Mouse (Mus musculus) erythroblast, adult 5-6 weeks (primary cell): ENCODE data around the gene Aldh1l1. TPM values are rescaled to one million over a fixed set of nuclear protein-coding genes. Genes with fewer than 3 reads are reported as not detected.
A peak's percentile ranks its signal among the peaks of the same experiment; 100 is the strongest.

Experiments
- ATAC-seq: replicated peaks from 2 replicates; pipeline ENCODE4 v1.8.0; 2016; ENCODE audit warnings: moderate number of reproducible peaks, mild to moderate bottlenecking, moderate TSS enrichment, inconsistent platforms; ENCODE audit not compliant: poor library complexity, low FRiP score, severe bottlenecking
- total RNA-seq, 2 experiments: library from RNA; stranded (forward) in 1 of 2; stranded (reverse) in 1 of 2; fragments of 150-400 nt in 1 of 2; fragments of 200-764, 138-1000 nt in 1 of 2; gene quantifications; 2 replicates each; pipeline versions ENCODE4 v1.2.3 to v1.2.4; 2015 to 2017; ENCODE audit warnings: low replicate concordance in 2 of 2

Gene Aldh1l1
- total RNA-seq, 2 experiments from 2014 or later, result 1.2 TPM; not detected in 1

GRCm38 (mm10) chr6:90539271-90539670, 53.0 kb downstream of the Aldh1l1 start:
- no peak for ATAC-seq

GRCm38 (mm10) chr6:90540520-90540919, 54.3 kb downstream of the Aldh1l1 start:
- no peak for ATAC-seq

- no peak for ATAC-seq
These were observed 55.1 kb downstream of the Aldh1l1 start for GRCm38 (mm10) chr6:90541367-90541772.

- ATAC-seq, result no peak
These were observed 58.2 kb downstream of the Aldh1l1 start for GRCm38 (mm10) chr6:90544433-90544832.

GRCm38 (mm10) chr6:90546274-90546673, 60.0 kb downstream of the Aldh1l1 start:
- ATAC-seq, result no peak

GRCm38 (mm10) chr6:90547041-90547440, 60.8 kb downstream of the Aldh1l1 start:
- ATAC-seq, result no peak

- 0 out of 2 replicates have a peak, but pooled peaks have one; percentile 11 for ATAC-seq
These were observed 64.1 kb downstream of the Aldh1l1 start for GRCm38 (mm10) chr6:90550161-90550912.

- no peak for ATAC-seq
These were observed 65.0 kb downstream of the Aldh1l1 start for GRCm38 (mm10) chr6:90551251-90551650.

GRCm38 (mm10) chr6:90553197-90553596, 67.0 kb downstream of the Aldh1l1 start:
- no peak for ATAC-seq

- no peak for ATAC-seq
These were observed 67.5 kb downstream of the Aldh1l1 start for GRCm38 (mm10) chr6:90553682-90554081.

- ATAC-seq, result no peak
These were observed 70.4 kb downstream of the Aldh1l1 start for GRCm38 (mm10) chr6:90556534-90557058.

GRCm38 (mm10) chr6:90557077-90557476, 70.8 kb downstream of the Aldh1l1 start:
- ATAC-seq, result no peak

GRCm38 (mm10) chr6:90557829-90558693, 71.8 kb downstream of the Aldh1l1 start:
- no peak for ATAC-seq

GRCm38 (mm10) chr6:90560390-90561058, 74.3 kb downstream of the Aldh1l1 start:
- no peak for ATAC-seq

GRCm38 (mm10) chr6:90561234-90561781, 75.1 kb downstream of the Aldh1l1 start:
- no peak for ATAC-seq

GRCm38 (mm10) chr6:90564240-90564639, 78.0 kb downstream of the Aldh1l1 start:
- ATAC-seq, result no peak

- no peak for ATAC-seq
These were observed 79.4 kb downstream of the Aldh1l1 start for GRCm38 (mm10) chr6:90565357-90566215.

GRCm38 (mm10) chr6:90567486-90567885, 81.3 kb downstream of the Aldh1l1 start:
- ATAC-seq, result no peak

GRCm38 (mm10) chr6:90567928-90568327, 81.7 kb downstream of the Aldh1l1 start:
- ATAC-seq, result no peak
